Mouse (Mus musculus) right cerebral cortex, adult 18-20 months (tissue): ENCODE data around the gene Cyp2s1.
A peak's percentile ranks its signal among the peaks of the same experiment; 100 is the strongest.
"Not testable (repeated sequence)": the region's sequence is repeated elsewhere in the genome, so short reads cannot be mapped to it uniquely, and the experiment has no call there.

Source experiments
- DNase-seq: peaks from one replicate; pipeline ENCODE4 v3.0.0; 2022; ENCODE audit warnings: mixed read lengths

Gene Cyp2s1

GRCm38 (mm10) chr7:25805631-25806343 lies 10.9 kb downstream of the Cyp2s1 start:
- peak; percentile 72 for DNase-seq

GRCm38 (mm10) chr7:25804792-25805191 lies 11.9 kb downstream of the Cyp2s1 start:
- no peak for DNase-seq

GRCm38 (mm10) chr7:25803460-25803859 lies 13.3 kb downstream of the Cyp2s1 start:
- no peak for DNase-seq

- DNase-seq: no peak
These were observed 14.2 kb downstream of the Cyp2s1 start for GRCm38 (mm10) chr7:25802241-25803125.

GRCm38 (mm10) chr7:25801031-25801430 lies 15.7 kb downstream of the Cyp2s1 start:
- DNase-seq: no peak

GRCm38 (mm10) chr7:25799369-25799768 lies 17.3 kb downstream of the Cyp2s1 start:
- no peak for DNase-seq

GRCm38 (mm10) chr7:25798540-25798939 lies 18.2 kb downstream of the Cyp2s1 start:
- no peak for DNase-seq

- DNase-seq: no peak
These were observed 21.9 kb downstream of the Cyp2s1 start for GRCm38 (mm10) chr7:25794775-25795174.

- no peak for DNase-seq
These were observed 23.0 kb downstream of the Cyp2s1 start for GRCm38 (mm10) chr7:25793679-25794078.

- not testable (repeated sequence) for DNase-seq
These were observed 23.7 kb downstream of the Cyp2s1 start for GRCm38 (mm10) chr7:25792966-25793365.

- DNase-seq: no peak
These were observed 26.1 kb downstream of the Cyp2s1 start for GRCm38 (mm10) chr7:25790615-25791014.

- DNase-seq: no peak
These were observed 27.6 kb downstream of the Cyp2s1 start for GRCm38 (mm10) chr7:25789129-25789440.

GRCm38 (mm10) chr7:25788220-25789128 lies 28.2 kb downstream of the Cyp2s1 start, which contains the start of gene Axl:
Gene Axl, minus strand, starts transcription at chr7:25788705.
- DNase-seq: peak; percentile 32

- no peak for DNase-seq
These were observed 29.1 kb downstream of the Cyp2s1 start for GRCm38 (mm10) chr7:25787456-25788219.

- DNase-seq: no peak
These were observed 29.7 kb downstream of the Cyp2s1 start for GRCm38 (mm10) chr7:25786974-25787373.

- no peak for DNase-seq
These were observed 31.0 kb downstream of the Cyp2s1 start for GRCm38 (mm10) chr7:25785752-25786151.

GRCm38 (mm10) chr7:25784808-25785207 lies 31.9 kb downstream of the Cyp2s1 start:
- DNase-seq: no peak

- no peak for DNase-seq
These were observed 33.0 kb downstream of the Cyp2s1 start for GRCm38 (mm10) chr7:25783746-25784145.

GRCm38 (mm10) chr7:25782744-25783143 lies 34.0 kb downstream of the Cyp2s1 start:
- no peak for DNase-seq

- DNase-seq: no peak
These were observed 34.6 kb downstream of the Cyp2s1 start for GRCm38 (mm10) chr7:25781937-25782610.

- DNase-seq: peak; percentile 26
These were observed 35.3 kb downstream of the Cyp2s1 start for GRCm38 (mm10) chr7:25781321-25781936.
